Mouse (Mus musculus): ENCODE data around the gene P2ry6.
A peak's percentile ranks its signal among the peaks of the same experiment; 100 is the strongest.

DNA sequence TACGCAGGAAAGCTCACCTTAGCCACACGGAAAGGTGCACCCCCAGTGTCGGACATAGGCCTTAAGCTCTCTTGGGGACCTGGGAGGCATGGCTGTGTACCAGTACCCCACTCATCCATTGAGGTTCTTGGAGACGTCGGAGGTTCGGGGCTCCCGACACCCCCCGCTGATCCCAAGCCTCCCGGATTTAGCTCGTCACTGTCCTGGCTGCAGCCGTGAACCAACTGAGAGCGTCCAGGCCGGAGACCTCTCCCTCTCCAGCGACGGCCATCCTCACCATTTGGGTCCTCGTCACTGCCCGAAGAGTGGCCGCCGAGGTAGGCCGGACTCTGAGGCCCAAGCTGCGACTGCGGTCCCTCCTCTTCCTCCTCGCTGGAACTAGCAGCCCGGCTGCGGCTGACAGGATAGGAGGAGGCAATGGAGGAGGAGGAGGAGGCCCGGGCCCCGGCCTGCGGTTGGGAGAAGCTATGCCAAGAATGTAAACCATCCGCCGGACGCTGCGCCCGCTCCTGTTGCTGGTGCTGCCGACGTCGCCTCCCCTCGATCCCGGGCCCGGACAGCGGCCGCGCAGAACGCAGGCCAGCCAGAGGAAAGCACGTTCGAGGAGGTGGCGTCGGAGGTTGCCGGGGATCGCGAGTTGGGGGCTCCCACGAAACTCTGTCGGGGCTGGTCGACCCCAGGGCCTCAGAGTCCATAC lies 43.7 kb downstream of the P2ry6 start:
- TF ChIP-seq CTCF (IDR thresholded peaks at IDR 0.05; ENCODE audit: control insufficient read depth, insufficient read depth, insufficient read length) = no peak
- peak; percentile 27 for TF ChIP-seq MAX (IDR thresholded peaks at IDR 0.05)
- TF ChIP-seq USF1 (IDR thresholded peaks at IDR 0.05; ENCODE audit: low read depth) = no peak
- no peak for TF ChIP-seq CEBPB (IDR thresholded peaks at IDR 0.05; ENCODE audit: low read depth)
- no peak for TF ChIP-seq MYOD1 (IDR thresholded peaks at IDR 0.05; ENCODE audit: control insufficient read depth, insufficient read length, low read depth)
- no peak for TF ChIP-seq MYOG (IDR thresholded peaks at IDR 0.05; ENCODE audit: control insufficient read depth, extremely low read depth, insufficient read length)
